Mouse (Mus musculus) G1E (cell line): ENCODE measurements at regions not wholly inside any gene's neighbourhood (a gene's known extent, or its start where the extent isn't known, plus 50 kb on each side); places are given as distances from the start of the nearest gene placed in this dataset.

Experiments
- ATAC-seq: 2 replicates; pipeline ENCODE4 v1.8.0; 2016; ENCODE audit warnings: mild to moderate bottlenecking; ENCODE audit not compliant: insufficient number of reproducible peaks, poor library complexity, low FRiP score, severe bottlenecking; ENCODE audit errors: extremely low read depth
- DNase-seq: peaks from one replicate; pipeline ENCODE4 v3.0.0; 2012; ENCODE audit warnings: low spot score
- H3K27me3 ChIP-seq: 2 replicates; pipeline ENCODE4 v1.6.1; 2012; ENCODE audit warnings: mild to moderate bottlenecking, low read length, inconsistent platforms; ENCODE audit not compliant: insufficient read depth
- H3K36me3 ChIP-seq: replicated peaks from 2 replicates; pipeline ENCODE3; 2012; ENCODE audit warnings: mild to moderate bottlenecking, inconsistent platforms
- H3K4me1 ChIP-seq: 2 replicates; pipeline ENCODE4 v1.6.1; 2012; ENCODE audit warnings: low read depth, low read length, inconsistent platforms, mixed read lengths; ENCODE audit not compliant: insufficient read depth
- H3K4me3 ChIP-seq: 2 replicates; pipeline ENCODE4 v1.5.1; 2012; ENCODE audit warnings: low read depth, mild to moderate bottlenecking, inconsistent platforms, low read length, moderate library complexity, mixed read lengths
- H3K9me3 ChIP-seq: replicated peaks from 2 replicates; pipeline ENCODE4 v1.6.1; 2012; ENCODE audit warnings: inconsistent platforms
- CTCF ChIP-seq: IDR thresholded peaks from 2 replicates; pipeline ENCODE4 v1.5.1; 2012; ENCODE audit warnings: low read depth, low read length, inconsistent platforms, mixed read lengths
- GATA1 ChIP-seq: IDR thresholded peaks from 2 replicates; pipeline ENCODE4 v1.6.1; 2012; ENCODE audit warnings: borderline replicate concordance, low read length, inconsistent platforms, mixed read lengths
- GATA2 ChIP-seq: IDR thresholded peaks from 2 replicates; pipeline ENCODE4 v1.6.1; 2012; ENCODE audit warnings: low read depth, low read length, inconsistent platforms, borderline replicate concordance
- POLR2AphosphoS5 ChIP-seq: IDR thresholded peaks from 2 replicates; pipeline ENCODE4 v1.6.1; 2012; ENCODE audit warnings: low read depth, low read length, inconsistent platforms; ENCODE audit not compliant: insufficient replicate concordance
- TAL1 ChIP-seq: conservative IDR thresholded peaks from 2 replicates; pipeline ENCODE4 v1.6.1; 2012; ENCODE audit warnings: low read depth, low read length, inconsistent platforms, mixed read lengths

GRCm38 (mm10) chr14:71103955-71104354 lies 504.3 kb upstream of the Fam160b2 start:
- H3K4me1 ChIP-seq = no peaks in the 10 kb centered on the region
- DNase-seq = no peak
- H3K27me3 ChIP-seq = no peaks in the 10 kb centered on the region
- H3K9me3 ChIP-seq = peaks cover 2% of the 10 kb centered on the region; the same call in 1 of the 2 replicates
- H3K4me3 ChIP-seq = no peak overlapping the region
- no peak for ATAC-seq
- no peaks in the 10 kb centered on the region for H3K36me3 ChIP-seq
- no peak for TF ChIP-seq GATA2
- no peak for TF ChIP-seq TAL1
- TF ChIP-seq POLR2AphosphoS5 = no peak
- no peak for TF ChIP-seq GATA1
- no peak for TF ChIP-seq CTCF

- TF ChIP-seq POLR2AphosphoS5 = no peak
- no peak for TF ChIP-seq GATA2
- no peak for TF ChIP-seq GATA1
- H3K36me3 ChIP-seq = no peaks in the 10 kb centered on the region
- no peaks in the 10 kb centered on the region for H3K27me3 ChIP-seq
- H3K9me3 ChIP-seq = peaks cover 7% of the 10 kb centered on the region
- ATAC-seq = no peak
- no peak overlapping the region for H3K4me3 ChIP-seq
- no peak for DNase-seq
- H3K4me1 ChIP-seq = no peaks in the 10 kb centered on the region
Observed at GRCm38 (mm10) chr14:71095661-71096422, 496.2 kb upstream of the Fam160b2 start.

- Histone ChIP-seq H3K36me3 (no peaks in the 10 kb centered on the region), H3K4me3 (no peak overlapping the region), H3K4me1 (no peaks in the 10 kb centered on the region), H3K27me3 (no peaks in the 10 kb centered on the region), H3K9me3 (peaks cover 7% of the 10 kb centered on the region)
- ATAC-seq (no peak), DNase-seq (no peak)
- TF ChIP-seq CTCF = no peak
- TF ChIP-seq TAL1 = no peak
- no peak for TF ChIP-seq GATA2
- TF ChIP-seq GATA1 = no peak
- TF ChIP-seq POLR2AphosphoS5 = no peak
Observed at GRCm38 (mm10) chr14:71092626-71093326, 493.1 kb upstream of the Fam160b2 start.

- no peak for TF ChIP-seq TAL1
- no peak for TF ChIP-seq GATA2
- no peak for TF ChIP-seq GATA1
- TF ChIP-seq POLR2AphosphoS5 = no peak
- no peak for TF ChIP-seq CTCF
- ATAC-seq = no peak
- Histone ChIP-seq H3K4me3 (no peak overlapping the region), H3K27me3 (no peaks in the 10 kb centered on the region), H3K4me1 (no peaks in the 10 kb centered on the region), H3K9me3 (peaks cover 3% of the 10 kb centered on the region; the same call in 1 of the 2 replicates), H3K36me3 (no peaks in the 10 kb centered on the region)
- DNase-seq = no peak
Observed at GRCm38 (mm10) chr14:71085721-71086120, 486.1 kb upstream of the Fam160b2 start.

- no peaks in the 10 kb centered on the region for H3K27me3 ChIP-seq
- ATAC-seq (no peak; the same call in 1 of the 2 replicates), DNase-seq (no peak)
- no peak for TF ChIP-seq CTCF
- no peak for TF ChIP-seq TAL1
- no peak for TF ChIP-seq GATA1
- no peak for TF ChIP-seq GATA2
- no peak for TF ChIP-seq POLR2AphosphoS5
- H3K4me3 ChIP-seq = no peak overlapping the region
- no peaks in the 10 kb centered on the region for H3K9me3 ChIP-seq
- no peaks in the 10 kb centered on the region for H3K36me3 ChIP-seq
- no peaks in the 10 kb centered on the region for H3K4me1 ChIP-seq
Observed at GRCm38 (mm10) chr14:71082327-71082726, 482.7 kb upstream of the Fam160b2 start.

- TF ChIP-seq CTCF = no peak
- no peak for TF ChIP-seq TAL1
- TF ChIP-seq GATA1 = no peak
- TF ChIP-seq POLR2AphosphoS5 = no peak
- no peak for TF ChIP-seq GATA2
- no peaks in the 10 kb centered on the region for H3K27me3 ChIP-seq
- DNase-seq (no peak), ATAC-seq (no peak)
- H3K9me3 ChIP-seq = no peaks in the 10 kb centered on the region
- H3K4me3 ChIP-seq = no peak overlapping the region
- H3K4me1 ChIP-seq = no peaks in the 10 kb centered on the region
- H3K36me3 ChIP-seq = no peaks in the 10 kb centered on the region
Observed at GRCm38 (mm10) chr14:71075671-71076070, 476.0 kb upstream of the Fam160b2 start.
